Mouse (Mus musculus) gastrocnemius, postnatal 4 days (tissue): ENCODE results near the gene Cdiptos. TPM values are rescaled to one million over a fixed set of nuclear protein-coding genes. Genes with fewer than 3 reads are reported as not detected.

Source experiments
- DNase-seq, 2 experiments: peaks; one replicate each; pipeline ENCODE4 v3.0.0; 2021 to 2022; ENCODE audit warnings: low spot score in 2 of 2, mixed read lengths in 2 of 2
- total RNA-seq, 2 experiments: library from RNA; stranded (reverse); gene quantifications; 2 replicates each; pipeline ENCODE4 v1.2.3; 2021

The Cdiptos gene
- total RNA-seq, 2 experiments from 2014 or later, result 0.49 to 0.76 TPM

GRCm38 (mm10) chr7:126978841-126979240 is 2.9 kb upstream of the Cdiptos start:
- no peak for DNase-seq

GRCm38 (mm10) chr7:126976878-126977459 is 1.1 kb upstream of the Cdiptos start:
- no peak for DNase-seq

GRCm38 (mm10) chr7:126975893-126975949 is 177 bp downstream of the Cdiptos start, which contains the start of gene Cdipt:
Cdipt (plus strand) TSS chr7:126975914.
- DNase-seq, result no peak

DNA sequence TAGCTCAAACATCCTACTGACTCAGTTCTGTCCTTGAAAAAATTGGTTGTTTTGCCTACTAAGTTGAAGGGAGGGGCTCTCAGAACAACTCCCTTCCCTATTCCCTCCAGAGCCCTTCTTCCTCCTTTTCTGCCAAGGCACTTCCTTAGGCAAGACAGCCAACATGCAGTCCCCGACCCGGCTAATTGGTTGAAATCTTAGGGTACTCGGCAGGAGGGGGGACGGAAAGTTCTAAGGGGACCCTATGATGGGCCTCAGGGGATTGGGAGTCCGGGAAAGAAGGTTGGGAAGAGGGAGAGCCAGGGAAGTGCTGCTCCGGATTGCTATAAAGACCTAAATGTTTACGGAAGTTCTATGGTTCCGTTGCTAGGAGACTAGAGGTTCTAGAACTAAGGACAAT is 405 bp downstream of the Cdiptos start:
- DNase-seq, result no peak

- no peak for DNase-seq
Measured at GRCm38 (mm10) chr7:126967361-126967760, 8.5 kb downstream of the Cdiptos start.

DNA sequence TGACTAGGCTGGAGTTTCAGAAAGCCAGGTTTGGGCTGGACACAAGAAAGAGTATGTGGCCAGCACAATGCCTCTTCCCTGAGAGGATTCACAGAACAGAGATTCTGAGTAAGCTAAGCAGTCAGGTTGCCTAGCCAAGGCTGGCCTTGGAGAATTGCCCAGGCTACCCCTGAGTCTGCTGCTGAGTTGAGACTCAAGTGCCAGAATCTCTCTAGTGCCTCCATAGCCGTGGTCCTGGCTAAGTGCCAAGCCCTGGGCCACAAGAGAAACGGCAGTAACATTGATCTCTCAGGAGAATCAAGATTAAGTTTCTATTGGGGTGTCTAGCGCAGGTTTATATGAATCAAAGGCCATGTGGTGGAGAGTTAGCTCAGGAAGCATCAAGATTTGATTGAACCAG is 10.3 kb downstream of the Cdiptos start:
- DNase-seq, result no peak

DNA sequence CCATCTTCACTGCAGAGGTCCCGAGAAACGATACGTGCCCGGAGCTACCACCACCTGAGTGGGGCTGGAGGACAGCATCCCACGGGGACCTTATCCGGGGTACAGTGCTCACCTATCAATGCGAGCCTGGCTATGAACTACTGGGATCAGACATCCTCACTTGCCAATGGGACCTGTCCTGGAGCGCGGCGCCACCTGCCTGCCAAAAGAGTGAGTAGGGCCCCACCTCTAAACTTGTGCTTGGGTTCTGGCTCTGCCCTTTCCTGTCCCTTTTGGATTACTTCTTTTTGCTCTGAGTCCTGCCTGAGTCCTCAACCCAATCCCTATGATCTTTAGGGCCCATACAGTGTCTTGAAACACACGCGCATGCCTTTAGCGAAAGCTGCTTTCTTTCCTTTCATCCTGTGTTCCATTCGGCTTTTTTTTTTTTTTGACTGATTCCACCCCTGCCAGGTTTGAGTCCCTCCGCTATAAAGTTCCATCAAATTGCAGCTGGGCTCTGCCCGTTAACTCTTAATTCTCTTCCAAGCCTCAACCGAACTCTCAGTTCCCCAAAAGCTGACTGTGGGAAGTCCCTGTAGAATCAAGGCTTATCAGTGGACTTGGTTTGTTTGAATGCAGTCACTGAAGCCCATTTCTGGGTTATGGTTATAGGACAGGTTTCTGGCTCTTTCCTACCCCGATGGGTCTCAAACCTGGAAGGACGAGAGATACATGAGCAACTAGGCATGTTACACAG is 12.2 kb downstream of the Cdiptos start:
- no peak for DNase-seq

DNA sequence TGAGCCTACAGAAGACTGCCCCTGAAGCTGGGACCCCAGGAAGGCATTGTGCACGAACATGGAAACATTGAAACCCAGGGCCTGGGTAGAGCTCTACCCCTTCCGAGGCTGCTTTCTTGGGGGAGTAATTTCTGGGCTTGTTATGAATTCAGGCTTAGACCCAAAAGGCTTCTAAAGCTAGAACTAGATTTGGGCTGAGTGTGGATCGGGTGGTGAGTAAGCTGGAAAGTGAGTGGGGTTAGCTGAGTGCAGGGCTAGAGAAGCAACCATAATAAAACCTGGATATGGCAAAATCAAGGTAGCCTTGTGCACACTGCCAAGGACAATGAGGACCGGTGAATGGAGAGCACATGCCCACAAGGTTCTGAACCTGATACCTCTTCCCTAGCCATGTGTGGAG is 13.9 kb downstream of the Cdiptos start:
- no peak for DNase-seq

- no peak for DNase-seq
Measured at GRCm38 (mm10) chr7:126961095-126961494, 14.8 kb downstream of the Cdiptos start.

GRCm38 (mm10) chr7:126959780-126960179 is 16.1 kb downstream of the Cdiptos start:
- no peak for DNase-seq

- DNase-seq, result no peak
Measured at GRCm38 (mm10) chr7:126955125-126955524, 20.8 kb downstream of the Cdiptos start.

- no peak for DNase-seq
Measured at GRCm38 (mm10) chr7:126952646-126953045, 23.3 kb downstream of the Cdiptos start.

- DNase-seq, result no peak
Measured at GRCm38 (mm10) chr7:126951741-126952140, 24.2 kb downstream of the Cdiptos start.

GRCm38 (mm10) chr7:126950647-126951615 is 25.0 kb downstream of the Cdiptos start:
- DNase-seq, result no peak

DNA sequence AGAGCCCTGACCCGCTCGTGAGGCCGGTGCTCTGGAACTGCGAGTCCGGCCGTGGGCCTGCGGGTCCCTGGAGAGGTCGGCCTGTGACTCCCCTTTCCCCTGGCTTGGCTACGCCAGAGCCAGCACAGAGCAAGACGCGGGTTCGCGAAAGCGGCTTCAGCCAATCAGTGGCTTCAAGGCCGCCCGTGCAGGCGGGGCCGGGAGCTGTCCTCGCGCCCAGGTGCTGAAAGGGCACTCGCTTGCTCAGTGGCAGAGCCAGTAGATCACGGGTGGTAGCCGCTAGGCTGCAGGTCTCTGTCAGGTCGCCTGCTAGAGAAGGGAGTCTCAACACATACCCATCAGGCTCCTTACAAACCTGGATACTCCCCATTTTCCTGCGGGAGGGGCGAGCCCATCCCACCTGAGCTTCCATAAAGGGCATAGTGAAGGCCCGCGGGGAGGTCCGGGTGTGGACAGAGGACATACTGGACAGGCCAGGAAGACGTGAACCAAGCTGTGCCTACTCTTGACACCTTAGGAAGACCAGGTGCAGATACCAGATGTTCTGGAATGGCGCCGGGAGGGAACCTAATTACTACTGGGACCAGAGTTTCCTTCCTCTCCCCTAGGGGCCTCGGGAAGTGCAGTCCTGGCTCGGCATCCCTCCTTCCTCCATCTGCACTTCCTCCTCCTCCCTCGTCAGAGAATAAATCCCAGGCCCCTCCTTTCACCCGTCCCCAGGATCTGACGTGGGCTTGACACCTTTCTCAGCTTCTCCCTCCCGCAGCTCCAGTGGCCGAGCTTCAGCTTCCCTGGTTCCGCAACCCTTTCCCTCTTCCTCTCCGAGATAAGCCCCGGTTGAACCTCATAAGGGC is 25.9 kb downstream of the Cdiptos start, which contains the start of gene Sez6l2:
Gene Sez6l2, plus strand, starts transcription at position 771 of the 854 bp plus-strand sequence.
- peak; percentile 86 to 94 for DNase-seq

DNA sequence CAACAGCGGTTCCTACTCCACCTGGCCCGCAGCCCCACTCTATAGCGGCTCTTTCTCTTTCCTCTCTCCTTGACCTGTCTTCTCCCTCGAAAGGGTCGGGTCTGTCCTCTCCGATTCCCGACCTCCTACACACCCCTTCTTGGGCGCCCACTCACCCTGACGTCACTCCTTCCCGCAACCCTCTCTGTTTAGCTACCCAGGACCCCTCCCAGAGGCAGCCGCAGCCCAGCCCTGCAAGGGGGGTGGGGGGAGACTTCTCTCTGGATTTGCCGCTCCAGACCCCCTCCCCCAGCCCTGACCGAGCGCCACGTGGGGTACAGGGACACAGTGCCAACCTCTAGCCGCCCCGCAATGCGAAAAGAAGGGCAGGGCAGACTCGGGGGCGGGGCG is 26.5 kb downstream of the Cdiptos start, which contains the start of gene Asphd1:
Gene Asphd1, minus strand, starts transcription at position 180 of the 390 bp plus-strand sequence.
- DNase-seq, result no peak

GRCm38 (mm10) chr7:126948626-126949025 is 27.3 kb downstream of the Cdiptos start:
- DNase-seq, result no peak

DNA sequence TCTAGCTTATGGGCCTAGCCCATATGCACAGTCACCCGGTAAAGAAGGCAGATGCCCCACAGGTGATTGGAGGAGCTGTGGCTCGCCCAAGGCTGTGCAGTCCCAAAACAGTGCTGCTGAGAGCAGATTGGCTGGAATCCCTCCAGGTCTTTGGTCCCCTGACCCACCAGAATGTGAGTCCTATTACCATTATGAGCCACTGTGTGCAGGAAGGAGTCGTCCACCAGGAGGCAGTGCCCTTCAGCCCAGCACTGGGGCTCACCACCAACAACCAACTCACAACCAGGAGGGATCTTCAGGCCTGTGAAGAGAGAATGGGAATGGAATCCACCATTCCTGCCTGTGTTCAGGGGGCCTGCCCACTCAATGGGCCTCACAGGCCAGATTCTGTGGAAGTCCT is 29.4 kb downstream of the Cdiptos start:
- DNase-seq, result peak in 1 of 2 experiments; percentile 37

GRCm38 (mm10) chr7:126941801-126942200 is 34.1 kb downstream of the Cdiptos start:
- no peak for DNase-seq

GRCm38 (mm10) chr7:126941171-126941570 is 34.7 kb downstream of the Cdiptos start:
- no peak for DNase-seq

DNA sequence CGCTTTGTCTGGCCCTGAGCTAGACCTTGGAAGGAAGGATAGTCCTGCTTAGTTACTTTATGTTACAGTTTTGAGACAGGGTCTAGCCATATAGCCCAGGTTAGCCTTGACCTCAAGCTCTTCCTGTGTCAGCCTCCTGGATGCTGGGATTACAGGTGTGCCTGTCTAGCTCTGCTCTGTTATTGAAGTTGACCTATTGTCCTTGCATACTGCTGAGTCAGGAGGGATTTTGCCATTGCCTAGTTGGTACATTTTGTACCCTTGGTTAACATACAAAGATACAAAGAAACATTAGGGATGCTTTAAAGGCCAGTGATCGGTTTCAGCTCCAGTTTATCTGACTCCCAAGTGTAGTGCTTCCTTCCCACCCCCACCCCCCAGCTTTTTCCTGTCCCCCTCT is 43.2 kb downstream of the Cdiptos start:
- no peak for DNase-seq
